Mouse (Mus musculus): ENCODE data around the gene Mgam.
"Not testable (repeated sequence)": the region's sequence is repeated elsewhere in the genome, so short reads cannot be mapped to it uniquely, and the experiment has no call there.

The Mgam gene

GRCm38 (mm10) chr6:40739545-40739944 is 110.9 kb downstream of the Mgam start:
- DNase-seq = no peak

GRCm38 (mm10) chr6:40749030-40749429 is 120.4 kb downstream of the Mgam start:
- not testable (repeated sequence) for DNase-seq

GRCm38 (mm10) chr6:40755948-40756347 is 127.3 kb downstream of the Mgam start:
- no peak for DNase-seq

GRCm38 (mm10) chr6:40757346-40757745 is 128.7 kb downstream of the Mgam start:
- DNase-seq = not testable (repeated sequence)

- no peak for DNase-seq
These were observed 146.0 kb downstream of the Mgam start for GRCm38 (mm10) chr6:40774656-40775055.

GRCm38 (mm10) chr6:40778458-40778857 is 149.8 kb downstream of the Mgam start:
- no peak for DNase-seq

GRCm38 (mm10) chr6:40783637-40784036 is 155.0 kb downstream of the Mgam start:
- no peak for DNase-seq

GRCm38 (mm10) chr6:40784378-40784777 is 155.7 kb downstream of the Mgam start:
- no peak for DNase-seq

- no peak for DNase-seq
These were observed 166.6 kb downstream of the Mgam start for GRCm38 (mm10) chr6:40795077-40795812.

- DNase-seq = no peak
These were observed 189.7 kb downstream of the Mgam start for GRCm38 (mm10) chr6:40818237-40818902.

Measured in lung, postnatal 14 days (tissue).